Mouse (Mus musculus): Measurements from ENCODE around the gene Rps6ka5.

The Rps6ka5 gene

DNA sequence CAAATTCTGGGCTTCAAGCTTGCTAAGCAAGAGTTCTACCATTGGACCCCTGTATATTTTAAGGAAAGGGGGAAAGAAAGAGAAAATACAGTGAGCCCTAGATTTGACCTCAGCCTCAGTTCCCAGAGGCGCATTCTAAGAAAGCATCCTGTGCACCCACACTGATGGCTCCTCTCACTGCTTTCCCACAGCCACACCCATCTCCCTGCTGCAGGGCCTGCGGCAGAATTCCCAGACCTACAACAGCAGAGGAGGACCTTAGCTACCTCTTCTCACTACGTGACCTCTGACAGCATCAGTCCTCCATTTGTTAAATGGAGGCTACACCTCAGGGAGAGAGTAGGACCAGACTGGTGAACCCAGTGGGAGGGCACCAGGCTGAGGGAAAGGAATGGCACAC lies 224.2 kb downstream of the Rps6ka5 start:
- in situ Hi-C loops (cut with MboI, MseI): no loop called here

DNA sequence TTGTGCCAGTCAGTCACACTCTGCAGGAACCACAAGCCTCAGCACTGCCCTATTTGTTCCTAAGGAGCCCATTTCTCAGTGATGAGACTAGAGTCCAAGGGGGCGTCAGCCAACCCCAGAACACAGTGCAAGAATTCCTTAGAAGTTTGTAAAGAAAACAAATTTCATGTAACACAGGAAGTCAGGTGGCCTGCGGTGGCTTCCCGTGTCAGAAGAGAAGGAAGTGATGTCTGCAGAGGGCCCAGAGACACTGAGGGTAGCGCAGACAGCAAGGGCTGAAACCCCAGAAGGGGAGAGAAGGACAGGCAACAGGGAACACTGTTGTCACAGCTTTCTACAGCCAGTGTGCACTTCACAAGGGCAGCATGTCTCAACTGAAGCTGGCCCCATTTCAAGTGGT lies 225.5 kb downstream of the Rps6ka5 start:
- in situ Hi-C loops (cut with MboI, MseI): no loop called here

DNA sequence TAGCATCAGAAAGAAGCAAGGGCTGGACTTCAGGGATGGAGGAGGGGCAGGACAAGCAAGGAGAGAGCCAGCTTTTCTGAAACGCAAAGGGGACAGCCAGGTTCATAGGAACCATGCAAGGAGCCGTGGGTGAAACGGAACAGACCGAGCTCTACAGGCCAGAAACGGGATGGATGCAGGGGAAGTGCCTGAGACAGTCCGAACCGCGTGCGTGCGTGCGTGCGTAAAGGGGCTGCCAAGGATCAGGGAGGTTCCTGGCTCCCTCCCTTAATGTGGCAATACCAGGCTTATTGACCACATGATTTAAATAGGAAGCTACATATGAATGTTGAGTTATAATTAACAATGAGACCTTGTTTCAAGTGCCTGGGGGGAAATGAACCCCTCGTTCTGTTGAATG lies 227.3 kb downstream of the Rps6ka5 start:
- in situ Hi-C loops (cut with MboI, MseI): no loop called here

Data from T-helper 2 cell (primary cell).